Mouse (Mus musculus) heart, postnatal 10 days (tissue): ENCODE data around the gene Cipc. TPM values are rescaled to one million over a fixed set of nuclear protein-coding genes. Genes with fewer than 3 reads are reported as not detected.

Source experiments
- total RNA-seq, 2 experiments: library from RNA; stranded (reverse); gene quantifications; 2 replicates each; pipeline ENCODE4 v1.2.3; 2021

Cipc gene
- total RNA-seq, 2 experiments from 2014 or later, result 36.5 to 45.1 TPM

Other genes starting within 250 kb of the Cipc start
- gene Angel1, start 220.6 kb upstream of the Cipc start, total RNA-seq, result 1 to 10 TPM; 4.8 to 5.6 TPM
- not detected for gene Lrrc74a, start 212.7 kb upstream of the Cipc start, total RNA-seq
- gene Irf2bpl, start 62.2 kb upstream of the Cipc start, total RNA-seq, result 10 to 100 TPM; 60.3 to 67.5 TPM
- not detected for gene Zdhhc22, start 43.4 kb downstream of the Cipc start, total RNA-seq
- gene Tmem63c, start 74.3 kb downstream of the Cipc start, total RNA-seq, result under 1 TPM; 0.17 to 0.25 TPM
- gene Ngb, start 155.5 kb downstream of the Cipc start, total RNA-seq, result under 1 TPM in 1 of 2 experiments, not detected in 1; 0.17 TPM
- 10 to 100 TPM; 49.0 to 51.5 TPM for gene Gstz1, start 200.1 kb downstream of the Cipc start, total RNA-seq
- gene Pomt2, start 200.9 kb downstream of the Cipc start, total RNA-seq, result 10 to 100 TPM; 11.5 to 12.4 TPM